Mouse (Mus musculus) kidney, postnatal 0 days (tissue): ENCODE measurements at regions not wholly inside any gene's neighbourhood (a gene's known extent, or its start where the extent isn't known, plus 50 kb on each side); places are given as distances from the start of the nearest gene placed in this dataset.
A peak's percentile ranks its signal among the peaks of the same experiment; 100 is the strongest.

Experiments used
- ATAC-seq: fragments of 200-750 bp; cut with Nextera tagmentation; replicated peaks from 2 replicates; pipeline ENCODE4 v1.8.0; 2017; ENCODE audit warnings: low read depth, moderate number of reproducible peaks, moderate TSS enrichment, moderate library complexity; ENCODE audit not compliant: low FRiP score
- DNase-seq: peaks from one replicate; pipeline ENCODE4 v3.0.0-alpha.2; 2016; ENCODE audit warnings: low spot score
- H3K27ac ChIP-seq: fragments of 300-500 bp; sonication (generic); 2 replicates; pipeline ENCODE4 v1.5.1; 2014; ENCODE audit warnings: mild to moderate bottlenecking
- H3K27me3 ChIP-seq: fragments of 300-500 bp; sonication (generic); 2 replicates; pipeline ENCODE4 v1.6.1; 2014; ENCODE audit warnings: low read length, mixed read lengths; ENCODE audit not compliant: insufficient read depth
- H3K36me3 ChIP-seq: fragments of 300-500 bp; sonication (generic); 2 replicates; pipeline ENCODE4 v1.6.1; 2014; ENCODE audit warnings: low read length, mixed read lengths; ENCODE audit not compliant: insufficient read depth
- H3K4me1 ChIP-seq: fragments of 300-500 bp; sonication (generic); replicated peaks from 2 replicates; pipeline ENCODE4 v1.6.1; 2014; ENCODE audit warnings: antibody characterized with exemption, low read length, mixed read lengths; ENCODE audit not compliant: insufficient read depth
- H3K4me2 ChIP-seq: fragments of 300-500 bp; sonication (generic); 2 replicates; pipeline ENCODE4 v1.6.1; 2014; ENCODE audit warnings: mild to moderate bottlenecking, low read length, moderate library complexity, mixed read lengths
- H3K4me3 ChIP-seq: fragments of 300-500 bp; sonication (generic); replicated peaks from 2 replicates; pipeline ENCODE4 v1.5.1; 2014; ENCODE audit warnings: low read depth, low read length
- H3K9ac ChIP-seq: fragments of 300-500 bp; sonication (generic); 2 replicates; pipeline ENCODE4 v1.6.1; 2014; ENCODE audit warnings: low read depth, low read length
- H3K9me3 ChIP-seq: fragments of 300-500 bp; sonication (generic); replicated peaks from 2 replicates; pipeline ENCODE4 v1.6.1; 2016; ENCODE audit warnings: low read length, inconsistent platforms, mixed read lengths
- CTCF ChIP-seq: IDR thresholded peaks from 2 replicates; pipeline ENCODE4 v1.5.1; 2016; ENCODE audit warnings: antibody characterized with exemption, low read depth, mild to moderate bottlenecking, moderate library complexity
- WGBS: fragments of 180-500 bp; shearing (Covaris S2); extraction: QIAGEN DNeasy Blood & Tissue Kit; methylation state at CpG from one replicate; pipeline ENCODE4 v1.1.7; 2014; 5-methylcytosine and 5-hydroxymethylcytosine counted together

- Histone ChIP-seq H3K27ac (no peak overlapping the region), H3K4me3 (no peak overlapping the region), H3K9ac (no peak overlapping the region), H3K36me3 (no peaks in the 10 kb centered on the region), H3K27me3 (no peaks in the 10 kb centered on the region), H3K4me1 (no peaks in the 10 kb centered on the region), H3K9me3 (no peaks in the 10 kb centered on the region), H3K4me2 (no peak overlapping the region)
- DNase-seq (no peak), ATAC-seq (no peak)
- TF ChIP-seq CTCF = no peak
- 48% methylated on average over 9 of the region's 9 CpGs for WGBS
Measured at GRCm38 (mm10) chr4:153063402-153063801, 419.2 kb downstream of the Ajap1 start.

- H3K27ac ChIP-seq = no peak overlapping the region
- no peak overlapping the region for H3K9ac ChIP-seq
- no peak overlapping the region for H3K4me3 ChIP-seq
- H3K9me3 ChIP-seq = no peaks in the 10 kb centered on the region
- no peak for DNase-seq
- WGBS = 64% methylated on average over 12 of the region's 12 CpGs
- H3K36me3 ChIP-seq = no peaks in the 10 kb centered on the region
- ATAC-seq = no peak
- H3K4me1 ChIP-seq = no peaks in the 10 kb centered on the region
- peak; percentile 49 for TF ChIP-seq CTCF
- H3K27me3 ChIP-seq = no peaks in the 10 kb centered on the region
- no peak overlapping the region for H3K4me2 ChIP-seq
Measured at GRCm38 (mm10) chr4:153058152-153058551, 424.5 kb downstream of the Ajap1 start.

GRCm38 (mm10) chr4:153023711-153024110 is 458.9 kb downstream of the Ajap1 start:
- no peaks in the 10 kb centered on the region for H3K4me1 ChIP-seq
- H3K27ac ChIP-seq = no peak overlapping the region
- no peak overlapping the region for H3K4me2 ChIP-seq
- peak; percentile 61 for DNase-seq
- H3K9ac ChIP-seq = no peak overlapping the region
- H3K27me3 ChIP-seq = no peaks in the 10 kb centered on the region
- H3K9me3 ChIP-seq = no peaks in the 10 kb centered on the region
- ATAC-seq = no peak; the same call in 1 of the 2 replicates
- no peak for TF ChIP-seq CTCF
- no peak overlapping the region for H3K4me3 ChIP-seq
- no peaks in the 10 kb centered on the region for H3K36me3 ChIP-seq

GRCm38 (mm10) chr4:153019211-153019610 is 463.4 kb downstream of the Ajap1 start:
- H3K9me3 ChIP-seq = no peaks in the 10 kb centered on the region
- no peaks in the 10 kb centered on the region for H3K27me3 ChIP-seq
- no peak overlapping the region for H3K27ac ChIP-seq
- TF ChIP-seq CTCF = no peak
- no peaks in the 10 kb centered on the region for H3K36me3 ChIP-seq
- DNase-seq (peak; percentile 43), ATAC-seq (peak; percentile 95)
- 0 out of 2 replicates have a peak overlapping the region, but pooled peaks have one; percentile 4 for H3K4me3 ChIP-seq
- H3K4me2 ChIP-seq = peak overlapping the region; percentile 52
- H3K9ac ChIP-seq = no peak overlapping the region
- H3K4me1 ChIP-seq = no peaks in the 10 kb centered on the region
- 47% methylated on average over 10 of the region's 10 CpGs for WGBS

- Histone ChIP-seq H3K4me1 (no peaks in the 10 kb centered on the region), H3K27me3 (no peaks in the 10 kb centered on the region), H3K36me3 (no peaks in the 10 kb centered on the region), H3K4me3 (peak overlapping the region; percentile 4; the same call in 1 of the 2 replicates), H3K4me2 (peak overlapping the region; percentile 52), H3K9ac (0 out of 2 replicates have a peak overlapping the region, but pooled peaks have one; percentile 38), H3K9me3 (no peaks in the 10 kb centered on the region), H3K27ac (peak overlapping the region; percentile 42; the same call in 1 of the 2 replicates)
- ATAC-seq (no peak), DNase-seq (peak; percentile 71)
- TF ChIP-seq CTCF = no peak
- 23% methylated on average over 28 of the region's 28 CpGs for WGBS
Measured at GRCm38 (mm10) chr4:153018138-153018921, 464.3 kb downstream of the Ajap1 start.

GRCm38 (mm10) chr4:153017816-153018137 is 464.8 kb downstream of the Ajap1 start:
- Histone ChIP-seq H3K27ac (no peak overlapping the region), H3K9ac (no peak overlapping the region), H3K27me3 (no peaks in the 10 kb centered on the region), H3K4me3 (no peak overlapping the region), H3K36me3 (no peaks in the 10 kb centered on the region), H3K4me2 (no peak overlapping the region), H3K9me3 (no peaks in the 10 kb centered on the region), H3K4me1 (no peaks in the 10 kb centered on the region)
- DNase-seq (no peak), ATAC-seq (no peak)
- TF ChIP-seq CTCF = no peak
- WGBS = 35% methylated on average over 2 of the region's 2 CpGs
